Mouse (Mus musculus): ENCODE results near the gene Gm12216.

GRCm38 (mm10) chr11:53794671-53795557 lies 64.1 kb downstream of the Gm12216 start:
- no peak for TF ChIP-seq GATA1 (IDR thresholded peaks at IDR 0.05; ENCODE audit: low read length)
- no peak for TF ChIP-seq TAL1 (IDR thresholded peaks at IDR 0.05; ENCODE audit: low read length)

All from erythroblast, embryonic 14.5 days (primary cell).